Mouse (Mus musculus) ES-Bruce4 (cell line): ENCODE data around the gene Gm21887.
"Not testable (repeated sequence)": the region's sequence is repeated elsewhere in the genome, so short reads cannot be mapped to it uniquely, and the experiment has no call there.

Source experiments
- CTCF ChIP-seq: IDR thresholded peaks from one replicate; pipeline ENCODE4 v1.8.1; 2011; ENCODE audit warnings: low read depth, low read length
- EP300 ChIP-seq: IDR thresholded peaks from 2 replicates; pipeline ENCODE4 v1.6.1; 2011; ENCODE audit warnings: low read depth, low read length; ENCODE audit not compliant: insufficient read depth
- POLR2A ChIP-seq: IDR thresholded peaks from one replicate; pipeline ENCODE4 v1.8.1; 2011; ENCODE audit warnings: low read length; ENCODE audit not compliant: insufficient read depth

DNA sequence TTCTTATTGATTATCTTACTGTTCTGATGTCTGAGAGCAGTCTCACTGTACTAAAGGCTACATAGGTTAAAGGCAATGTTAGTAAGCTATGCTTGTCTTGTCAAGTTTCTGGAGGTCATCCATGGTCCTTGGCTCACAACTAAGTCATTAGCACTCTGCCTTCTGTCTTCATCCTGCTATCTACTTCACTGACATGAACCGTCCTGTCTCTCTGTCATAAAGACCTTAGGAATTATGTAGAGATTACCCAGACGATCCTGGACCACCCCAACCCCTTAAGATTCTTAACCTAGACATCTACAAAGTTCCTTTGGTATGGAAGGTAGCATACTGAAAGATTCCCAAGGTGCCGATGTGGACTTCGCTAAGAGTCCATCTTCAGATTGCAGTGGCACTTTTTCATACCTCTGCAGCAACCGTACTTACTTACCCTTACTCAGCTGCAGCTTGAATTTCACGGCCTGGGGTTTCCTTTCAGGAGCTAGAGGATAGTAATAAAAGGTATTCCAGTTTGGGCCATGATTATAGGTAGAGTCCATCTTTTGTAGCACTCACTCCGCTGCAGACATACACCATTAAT is 31.5 kb upstream of the Gm21887 start:
- not testable (repeated sequence) for TF ChIP-seq CTCF, POLR2A, EP300
